Mouse (Mus musculus) lung, postnatal 0 days (tissue): ENCODE measurements around the gene Prrt1.

Experiments used
- CTCF ChIP-seq: IDR thresholded peaks from 2 replicates; pipeline ENCODE4 v1.5.1; 2016; ENCODE audit warnings: antibody characterized with exemption, mild to moderate bottlenecking
- EP300 ChIP-seq: IDR thresholded peaks from 2 replicates; pipeline ENCODE4 v1.6.1; 2016; ENCODE audit warnings: antibody characterized with exemption, mild to moderate bottlenecking, control low read depth

GRCm38 (mm10) chr17:34607997-34608396, 21.3 kb upstream of the Prrt1 start:
- no peak for TF ChIP-seq EP300
- no peak for TF ChIP-seq CTCF
